Mouse (Mus musculus): ENCODE measurements around the gene Mlec. TPM values are rescaled to one million over a fixed set of nuclear protein-coding genes. Genes with fewer than 3 reads are reported as not detected.

The Mlec gene
- total and polyA plus RNA-seq, 3 experiments: 156 to 167 TPM; not detected in 1

DNA sequence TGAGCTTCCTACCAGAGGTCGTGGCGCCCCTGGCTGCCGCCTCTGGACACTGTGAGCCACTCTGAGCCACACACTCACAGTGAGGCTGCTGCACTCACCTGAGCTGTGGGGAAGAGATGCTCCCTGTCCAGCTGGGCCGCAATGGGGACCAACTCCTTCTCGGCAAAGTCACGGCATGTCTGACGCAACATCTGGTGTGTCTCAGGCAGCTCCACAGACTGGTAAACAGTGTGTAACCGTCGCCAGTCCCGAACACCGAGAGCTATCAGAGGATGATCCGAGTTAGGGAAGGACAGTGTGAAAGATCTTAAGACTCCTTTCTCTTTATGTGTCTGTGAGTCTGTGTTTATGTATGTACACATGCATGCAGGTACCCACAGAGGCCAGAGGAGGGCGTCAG is 40.5 kb downstream of the Mlec start:
- Histone ChIP-seq H3K4me3 (ENCODE audit: control insufficient read depth in 1 of 2, insufficient read depth in 1 of 2, low read depth in 2 of 2, low read length in 2 of 2) (no peak overlapping the region), H3K4me1 (ENCODE audit: control insufficient read depth in 1 of 2, insufficient read depth in 2 of 2, low read length in 2 of 2) (no peaks in the 10 kb centered on the region), H3K36me3 (ENCODE audit: control insufficient read depth in 1 of 2, insufficient read depth in 2 of 2, low read length in 2 of 2) (no peaks in the 10 kb centered on the region), H3K79me2 (ENCODE audit: control insufficient read depth, insufficient read depth, low read length, poor library complexity) (peaks cover 4% of the 10 kb centered on the region; the same call in 1 of the 2 replicates), H3K9ac (ENCODE audit: control insufficient read depth, low read depth, low read length, poor library complexity, severe bottlenecking) (no peak overlapping the region), H3K9me3 (replicated peaks; ENCODE audit: insufficient read depth, low read length) (no peaks in the 10 kb centered on the region), H3K27me3 (ENCODE audit: control insufficient read depth in 1 of 2, insufficient read depth in 2 of 2, low read length in 2 of 2) (no peaks in the 10 kb centered on the region), H3K27ac (ENCODE audit: control insufficient read depth, low read depth, low read length) (no peak overlapping the region)
- no peak for DNase-seq (ENCODE audit: low read depth, low spot score)
- TF ChIP-seq BHLHE40 (IDR thresholded peaks at IDR 0.05; ENCODE audit: borderline replicate concordance, low read depth, low read length) (no peak), CTCF (IDR thresholded peaks at IDR 0.05 in 2 of 3, conservative IDR thresholded peaks at IDR 0.05 in 1 of 3; ENCODE audit: control insufficient read depth in 1 of 3, insufficient read depth in 1 of 3, low read depth in 2 of 3, low read length in 3 of 3, poor library complexity in 1 of 3, severe bottlenecking in 1 of 3) (peak in 1 of 3 experiments; percentile 14; a peak in 1 of 6 replicates)

DNA sequence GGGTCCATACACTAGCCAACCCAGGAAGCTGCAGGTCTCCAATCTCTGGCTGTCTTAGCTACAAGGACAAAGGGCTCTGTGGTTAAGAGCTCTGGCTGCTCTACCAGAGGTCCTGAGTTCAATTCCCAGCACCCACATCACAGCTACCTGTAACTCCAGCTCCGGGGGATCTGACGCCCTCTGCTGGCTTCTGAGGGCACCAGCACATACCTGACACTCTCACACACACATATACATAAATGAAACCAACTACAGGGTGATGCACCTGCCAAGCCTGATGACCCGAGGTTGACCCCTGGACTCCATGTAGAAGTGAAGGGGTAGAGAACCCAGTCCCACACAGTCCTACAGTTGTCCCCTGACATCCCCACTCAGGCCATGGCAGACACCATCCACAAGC is 41.6 kb downstream of the Mlec start:
- Histone ChIP-seq H3K79me2 (ENCODE audit: control insufficient read depth, insufficient read depth, low read length, poor library complexity) (peaks cover 4% of the 10 kb centered on the region; the same call in 1 of the 2 replicates), H3K27ac (ENCODE audit: control insufficient read depth, low read depth, low read length) (no peak overlapping the region), H3K9ac (ENCODE audit: control insufficient read depth, low read depth, low read length, poor library complexity, severe bottlenecking) (no peak overlapping the region), H3K27me3 (ENCODE audit: control insufficient read depth in 1 of 2, insufficient read depth in 2 of 2, low read length in 2 of 2) (no peaks in the 10 kb centered on the region), H3K9me3 (replicated peaks; ENCODE audit: insufficient read depth, low read length) (no peaks in the 10 kb centered on the region), H3K4me3 (ENCODE audit: control insufficient read depth in 1 of 2, insufficient read depth in 1 of 2, low read depth in 2 of 2, low read length in 2 of 2) (no peak overlapping the region), H3K36me3 (ENCODE audit: control insufficient read depth in 1 of 2, insufficient read depth in 2 of 2, low read length in 2 of 2) (no peaks in the 10 kb centered on the region), H3K4me1 (ENCODE audit: control insufficient read depth in 1 of 2, insufficient read depth in 2 of 2, low read length in 2 of 2) (no peaks in the 10 kb centered on the region)
- DNase-seq (ENCODE audit: low read depth, low spot score): no peak
- TF ChIP-seq JUND (IDR thresholded peaks at IDR 0.05; ENCODE audit: low read depth, low read length) (no peak), TCF12 (IDR thresholded peaks at IDR 0.05; ENCODE audit: low read depth, low read length) (no peak), MYB (IDR thresholded peaks at IDR 0.05; ENCODE audit: low read depth, low read length) (no peak), MEF2A (IDR thresholded peaks at IDR 0.05; ENCODE audit: extremely low read depth, insufficient replicate concordance, low read depth, low read length, poor library complexity, severe bottlenecking) (no peak), SMC3 (IDR thresholded peaks at IDR 0.05; ENCODE audit: low read depth, low read length) (peak; percentile 36; the same call in 1 of the 2 replicates), EP300 (IDR thresholded peaks at IDR 0.05; ENCODE audit: low read depth in 1 of 2, low read length in 2 of 2) (no peak), TBP (IDR thresholded peaks at IDR 0.05; ENCODE audit: low read depth, low read length) (no peak), CTCF (IDR thresholded peaks at IDR 0.05 in 2 of 3, conservative IDR thresholded peaks at IDR 0.05 in 1 of 3; ENCODE audit: control insufficient read depth in 1 of 3, insufficient read depth in 1 of 3, low read depth in 2 of 3, low read length in 3 of 3, poor library complexity in 1 of 3, severe bottlenecking in 1 of 3) (peak; percentile 23 to 49 (median 34); a peak in 5 of 6 replicates), UBTF (IDR thresholded peaks at IDR 0.05; ENCODE audit: borderline replicate concordance, insufficient read depth, low read depth, low read length) (no peak), POLR2AphosphoS2 (IDR thresholded peaks at IDR 0.05; ENCODE audit: low read length) (no peak), ZC3H11A (IDR thresholded peaks at IDR 0.05; ENCODE audit: low read depth, low read length) (no peak), MXI1 (IDR thresholded peaks at IDR 0.05; ENCODE audit: low read depth, low read length) (no peak), BHLHE40 (IDR thresholded peaks at IDR 0.05; ENCODE audit: borderline replicate concordance, low read depth, low read length) (no peak), MAZ (IDR thresholded peaks at IDR 0.05; ENCODE audit: low read depth, low read length) (no peak), NRF1 (IDR thresholded peaks at IDR 0.05; ENCODE audit: insufficient read depth, low read depth, low read length, poor library complexity, severe bottlenecking) (no peak)
